Mouse (Mus musculus): ENCODE measurements around the gene Aldh18a1. TPM values are rescaled to one million over a fixed set of nuclear protein-coding genes. Genes with fewer than 3 reads are reported as not detected.

The Aldh18a1 gene
- polyA plus RNA-seq (2012; rRNA removed) (20.5 and 26.7 TPM in 2 replicates), polyA plus RNA-seq (2014; fragmentation: Nextera tagmentation; extraction: Ambion mirVana) (25.6 and 30.8 TPM in 2 replicates)

- H3K4me2 ChIP-seq (ENCODE audit: low read depth) = peak within 1 kb of the TSS; percentile 99
- peaks cover 8 to 17% of the 10 kb centered on the region in 2 experiments for H3K4me1 ChIP-seq (replicated peaks; ENCODE audit: control insufficient read depth in 2 of 2, insufficient read depth in 2 of 2, low read length in 1 of 2)
- peaks cover 4% of the 10 kb centered on the region for H3K36me3 ChIP-seq (replicated peaks; ENCODE audit: control insufficient read depth, insufficient read depth, low read depth)
- H3K4me3 ChIP-seq (ENCODE audit: insufficient read depth in 1 of 2, low read depth in 2 of 2, low read length in 2 of 2) = peak within 1 kb of the TSS; percentile 67 to 84
- peak; percentile 86 for ATAC-seq (ENCODE audit: insufficient read depth)
- H3K9ac ChIP-seq (replicated peaks) = peak within 1 kb of the TSS; percentile 55
- H3K27ac ChIP-seq = peak within 1 kb of the TSS; percentile 42
- no peak; the same call in 1 of the 2 replicates for TF ChIP-seq EP300 (IDR thresholded peaks at IDR 0.05; ENCODE audit: low read depth)
- TF ChIP-seq CTCF (IDR thresholded peaks at IDR 0.05; ENCODE audit: low read depth) = no peak
- WGBS (ENCODE audit: insufficient replicate concordance) = 1% methylated on average over 34 of the region's 34 CpGs
- no peaks in the 10 kb centered on the region for H3K27me3 ChIP-seq (ENCODE audit: control insufficient read depth, insufficient read depth, low read length)
- peak; percentile 74 to 80 (median 76) for DNase-seq (ENCODE audit: low read depth in 3 of 3, low spot score in 3 of 3)
- H3K9me3 ChIP-seq (ENCODE audit: control insufficient read depth, low read length) = no peaks in the 10 kb centered on the region
Observed at GRCm38 (mm10) chr19:40588293-40588654, at the start of gene Aldh18a1. Aldh18a1 (minus strand) TSS chr19:40588463.

- no peak for TF ChIP-seq CTCF (IDR thresholded peaks at IDR 0.05; ENCODE audit: low read depth)
- TF ChIP-seq EP300 (IDR thresholded peaks at IDR 0.05; ENCODE audit: low read depth) = no peak
- no peaks in the 10 kb centered on the region for H3K36me3 ChIP-seq (replicated peaks; ENCODE audit: control insufficient read depth, insufficient read depth, low read depth)
- H3K4me2 ChIP-seq (ENCODE audit: low read depth) = no peak overlapping the region
- H3K27ac ChIP-seq = no peak overlapping the region
- no peak overlapping the region for H3K4me3 ChIP-seq (ENCODE audit: insufficient read depth in 1 of 2, low read depth in 2 of 2, low read length in 2 of 2)
- peaks cover 3 to 12% of the 10 kb centered on the region in 2 experiments; a peak in 3 of 4 replicates for H3K4me1 ChIP-seq (replicated peaks; ENCODE audit: control insufficient read depth in 2 of 2, insufficient read depth in 2 of 2, low read length in 1 of 2)
- 23% methylated on average over 7 of the region's 7 CpGs for WGBS (ENCODE audit: insufficient replicate concordance)
- DNase-seq (ENCODE audit: low read depth in 3 of 3, low spot score in 3 of 3) (no peak), ATAC-seq (ENCODE audit: insufficient read depth) (no peak)
- H3K9ac ChIP-seq (replicated peaks) = no peak overlapping the region
- no peaks in the 10 kb centered on the region for H3K27me3 ChIP-seq (ENCODE audit: control insufficient read depth, insufficient read depth, low read length)
- H3K9me3 ChIP-seq (ENCODE audit: control insufficient read depth, low read length) = no peaks in the 10 kb centered on the region
Observed at GRCm38 (mm10) chr19:40637601-40638000, 49.3 kb upstream of the Aldh18a1 start.

DNA sequence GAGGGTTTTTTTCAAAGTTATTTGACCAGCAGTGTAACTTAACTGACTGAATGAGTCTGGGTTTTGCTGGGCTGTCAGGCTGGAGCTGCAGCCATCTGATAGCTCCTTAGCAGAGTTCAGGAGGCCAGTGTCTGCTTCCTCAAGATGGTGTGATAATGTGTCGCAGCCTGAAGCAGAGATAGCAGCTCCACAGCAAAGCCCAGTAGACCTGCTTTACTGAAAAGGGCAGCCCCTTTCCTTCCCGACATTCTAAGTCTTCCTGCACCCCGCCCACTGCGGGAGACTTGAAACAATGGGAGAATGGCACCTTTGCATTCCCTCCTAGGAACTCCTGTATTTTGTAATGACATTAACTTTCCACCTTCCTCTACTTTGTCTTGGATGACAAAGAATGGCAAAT lies 48.8 kb upstream of the Aldh18a1 start:
- Histone ChIP-seq H3K4me3 (ENCODE audit: insufficient read depth in 1 of 2, low read depth in 2 of 2, low read length in 2 of 2) (no peak overlapping the region), H3K27me3 (ENCODE audit: control insufficient read depth, insufficient read depth, low read length) (no peaks in the 10 kb centered on the region), H3K4me2 (ENCODE audit: low read depth) (no peak overlapping the region), H3K36me3 (replicated peaks; ENCODE audit: control insufficient read depth, insufficient read depth, low read depth) (no peaks in the 10 kb centered on the region), H3K4me1 (replicated peaks; ENCODE audit: control insufficient read depth in 2 of 2, insufficient read depth in 2 of 2, low read length in 1 of 2) (peaks cover 3 to 12% of the 10 kb centered on the region in 2 experiments; a peak in 3 of 4 replicates), H3K27ac (no peak overlapping the region), H3K9ac (replicated peaks) (no peak overlapping the region), H3K9me3 (ENCODE audit: control insufficient read depth, low read length) (no peaks in the 10 kb centered on the region)
- ATAC-seq (ENCODE audit: insufficient read depth) (0 out of 2 replicates have a peak, but pooled peaks have one; percentile 48), DNase-seq (ENCODE audit: low read depth in 3 of 3, low spot score in 3 of 3) (no peak)
- WGBS (ENCODE audit: insufficient replicate concordance) = 4% methylated on average over 4 of the region's 4 CpGs
- TF ChIP-seq EP300 (IDR thresholded peaks at IDR 0.05; ENCODE audit: low read depth) (peak; percentile 24; the same call in 1 of the 2 replicates), CTCF (IDR thresholded peaks at IDR 0.05; ENCODE audit: low read depth) (no peak)

- peak; percentile 41; the same call in 1 of the 2 replicates for TF ChIP-seq CTCF (IDR thresholded peaks at IDR 0.05; ENCODE audit: low read depth)
- no peak for TF ChIP-seq EP300 (IDR thresholded peaks at IDR 0.05; ENCODE audit: low read depth)
- H3K27ac ChIP-seq = no peak overlapping the region
- H3K4me3 ChIP-seq (ENCODE audit: insufficient read depth in 1 of 2, low read depth in 2 of 2, low read length in 2 of 2) = no peak overlapping the region
- H3K4me2 ChIP-seq (ENCODE audit: low read depth) = no peak overlapping the region
- 37% methylated on average over 1 of the region's 1 CpGs for WGBS (ENCODE audit: insufficient replicate concordance)
- no peaks in the 10 kb centered on the region for H3K9me3 ChIP-seq (ENCODE audit: control insufficient read depth, low read length)
- DNase-seq (ENCODE audit: low read depth in 3 of 3, low spot score in 3 of 3) (no peak), ATAC-seq (ENCODE audit: insufficient read depth) (no peak)
- H3K4me1 ChIP-seq (replicated peaks; ENCODE audit: control insufficient read depth in 2 of 2, insufficient read depth in 2 of 2, low read length in 1 of 2) = peaks cover 3 to 12% of the 10 kb centered on the region in 2 experiments; a peak in 3 of 4 replicates
- no peaks in the 10 kb centered on the region for H3K27me3 ChIP-seq (ENCODE audit: control insufficient read depth, insufficient read depth, low read length)
- H3K9ac ChIP-seq (replicated peaks) = no peak overlapping the region
- no peaks in the 10 kb centered on the region for H3K36me3 ChIP-seq (replicated peaks; ENCODE audit: control insufficient read depth, insufficient read depth, low read depth)
Observed at GRCm38 (mm10) chr19:40633144-40633543, 44.9 kb upstream of the Aldh18a1 start.

DNA sequence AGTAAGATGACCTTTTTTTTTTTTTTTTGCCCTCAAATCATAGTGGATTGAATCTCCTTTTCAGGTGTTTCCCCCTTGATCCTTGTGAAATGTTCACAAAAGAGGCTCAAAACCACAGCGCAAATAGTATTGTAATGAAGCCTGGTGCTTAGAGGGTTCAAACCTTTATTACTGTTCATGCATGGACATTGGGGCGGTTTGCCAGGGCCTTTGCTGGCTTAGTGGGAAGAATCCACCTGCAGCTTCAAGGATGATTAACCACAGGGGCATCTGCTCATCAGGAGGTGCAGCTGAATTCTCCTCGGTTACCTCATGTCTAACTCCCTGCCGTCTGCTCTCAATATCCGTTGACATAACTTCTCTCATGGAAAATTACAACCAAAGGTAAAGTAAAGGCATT lies 44.4 kb upstream of the Aldh18a1 start:
- no peak for TF ChIP-seq EP300 (IDR thresholded peaks at IDR 0.05; ENCODE audit: low read depth)
- no peak for TF ChIP-seq CTCF (IDR thresholded peaks at IDR 0.05; ENCODE audit: low read depth)
- no peak overlapping the region for H3K4me3 ChIP-seq (ENCODE audit: insufficient read depth in 1 of 2, low read depth in 2 of 2, low read length in 2 of 2)
- H3K9ac ChIP-seq (replicated peaks) = no peak overlapping the region
- no peaks in the 10 kb centered on the region for H3K9me3 ChIP-seq (ENCODE audit: control insufficient read depth, low read length)
- H3K4me1 ChIP-seq (replicated peaks; ENCODE audit: control insufficient read depth in 2 of 2, insufficient read depth in 2 of 2, low read length in 1 of 2) = peaks cover 3 to 10% of the 10 kb centered on the region in 2 experiments; a peak in 3 of 4 replicates
- DNase-seq (ENCODE audit: low read depth in 3 of 3, low spot score in 3 of 3) (no peak), ATAC-seq (ENCODE audit: insufficient read depth) (no peak)
- no peaks in the 10 kb centered on the region for H3K27me3 ChIP-seq (ENCODE audit: control insufficient read depth, insufficient read depth, low read length)
- H3K36me3 ChIP-seq (replicated peaks; ENCODE audit: control insufficient read depth, insufficient read depth, low read depth) = no peaks in the 10 kb centered on the region
- 71% methylated on average over 5 of the region's 5 CpGs for WGBS (ENCODE audit: insufficient replicate concordance)
- no peak overlapping the region for H3K27ac ChIP-seq
- no peak overlapping the region for H3K4me2 ChIP-seq (ENCODE audit: low read depth)

Data from liver, embryonic 14.5 days (tissue).